Mouse (Mus musculus): ENCODE results near the gene Hlf.

Hlf gene

GRCm38 (mm10) chr11:90371470-90372100 lies 19.1 kb downstream of the Hlf start:
- ATAC-seq (ENCODE audit: insufficient number of reproducible peaks, low FRiP score, low TSS enrichment): no peak

- ATAC-seq (ENCODE audit: insufficient number of reproducible peaks, low FRiP score, low TSS enrichment): no peak
Observed at GRCm38 (mm10) chr11:90370789-90371291, 19.9 kb downstream of the Hlf start.

GRCm38 (mm10) chr11:90370367-90370766 lies 20.3 kb downstream of the Hlf start:
- no peak for ATAC-seq (ENCODE audit: insufficient number of reproducible peaks, low FRiP score, low TSS enrichment)

GRCm38 (mm10) chr11:90369605-90370004 lies 21.1 kb downstream of the Hlf start:
- ATAC-seq (ENCODE audit: insufficient number of reproducible peaks, low FRiP score, low TSS enrichment): 0 out of 2 replicates have a peak, but pooled peaks have one; percentile 26

GRCm38 (mm10) chr11:90369115-90369514 lies 21.6 kb downstream of the Hlf start:
- no peak for ATAC-seq (ENCODE audit: insufficient number of reproducible peaks, low FRiP score, low TSS enrichment)

- ATAC-seq (ENCODE audit: insufficient number of reproducible peaks, low FRiP score, low TSS enrichment): no peak
Observed at GRCm38 (mm10) chr11:90367894-90368860, 22.5 kb downstream of the Hlf start.

- no peak for ATAC-seq (ENCODE audit: insufficient number of reproducible peaks, low FRiP score, low TSS enrichment)
Observed at GRCm38 (mm10) chr11:90364865-90365264, 25.8 kb downstream of the Hlf start.

GRCm38 (mm10) chr11:90363821-90364497 lies 26.7 kb downstream of the Hlf start:
- ATAC-seq (ENCODE audit: insufficient number of reproducible peaks, low FRiP score, low TSS enrichment): no peak

- no peak for ATAC-seq (ENCODE audit: insufficient number of reproducible peaks, low FRiP score, low TSS enrichment)
Observed at GRCm38 (mm10) chr11:90363406-90363805, 27.3 kb downstream of the Hlf start.

GRCm38 (mm10) chr11:90360536-90360935 lies 30.2 kb downstream of the Hlf start:
- ATAC-seq (ENCODE audit: insufficient number of reproducible peaks, low FRiP score, low TSS enrichment): no peak

GRCm38 (mm10) chr11:90358063-90358462 lies 32.6 kb downstream of the Hlf start:
- no peak for ATAC-seq (ENCODE audit: insufficient number of reproducible peaks, low FRiP score, low TSS enrichment)

- ATAC-seq (ENCODE audit: insufficient number of reproducible peaks, low FRiP score, low TSS enrichment): no peak
Observed at GRCm38 (mm10) chr11:90357371-90357770, 33.3 kb downstream of the Hlf start.

- ATAC-seq (ENCODE audit: insufficient number of reproducible peaks, low FRiP score, low TSS enrichment): no peak
Observed at GRCm38 (mm10) chr11:90356495-90357304, 34.0 kb downstream of the Hlf start.

- ATAC-seq (ENCODE audit: insufficient number of reproducible peaks, low FRiP score, low TSS enrichment): no peak
Observed at GRCm38 (mm10) chr11:90356036-90356435, 34.7 kb downstream of the Hlf start.

- 0 out of 2 replicates have a peak, but pooled peaks have one; percentile 23 for ATAC-seq (ENCODE audit: insufficient number of reproducible peaks, low FRiP score, low TSS enrichment)
Observed at GRCm38 (mm10) chr11:90355270-90355681, 35.4 kb downstream of the Hlf start.

GRCm38 (mm10) chr11:90352696-90353095 lies 38.0 kb downstream of the Hlf start:
- no peak for ATAC-seq (ENCODE audit: insufficient number of reproducible peaks, low FRiP score, low TSS enrichment)

- no peak for ATAC-seq (ENCODE audit: insufficient number of reproducible peaks, low FRiP score, low TSS enrichment)
Observed at GRCm38 (mm10) chr11:90350153-90350512, 40.6 kb downstream of the Hlf start.

- no peak for ATAC-seq (ENCODE audit: insufficient number of reproducible peaks, low FRiP score, low TSS enrichment)
Observed at GRCm38 (mm10) chr11:90349486-90350152, 41.1 kb downstream of the Hlf start.

- ATAC-seq (ENCODE audit: insufficient number of reproducible peaks, low FRiP score, low TSS enrichment): no peak
Observed at GRCm38 (mm10) chr11:90347667-90348459, 42.8 kb downstream of the Hlf start.
